Mouse (Mus musculus) cerebellum, adult 2 months (tissue): ENCODE measurements around the gene Tnfrsf8.

ENCODE experiments used
- CTCF ChIP-seq: fragments of 200-500 bp; IDR thresholded peaks from 2 replicates; pipeline ENCODE4 v1.5.1; 2011; ENCODE audit warnings: low read depth, mild to moderate bottlenecking, control low read depth, low read length, moderate library complexity, borderline replicate concordance; ENCODE audit not compliant: insufficient read depth
- POLR2A ChIP-seq: fragments of 200-500 bp; IDR thresholded peaks from 2 replicates; pipeline ENCODE4 v1.6.1; 2011; ENCODE audit warnings: low read length, control low read depth, borderline replicate concordance; ENCODE audit not compliant: insufficient read depth

GRCm38 (mm10) chr4:145310859-145311258 lies 4.1 kb downstream of the Tnfrsf8 start:
- TF ChIP-seq CTCF: no peak
- no peak for TF ChIP-seq POLR2A
